In the genomic region with DNA sequence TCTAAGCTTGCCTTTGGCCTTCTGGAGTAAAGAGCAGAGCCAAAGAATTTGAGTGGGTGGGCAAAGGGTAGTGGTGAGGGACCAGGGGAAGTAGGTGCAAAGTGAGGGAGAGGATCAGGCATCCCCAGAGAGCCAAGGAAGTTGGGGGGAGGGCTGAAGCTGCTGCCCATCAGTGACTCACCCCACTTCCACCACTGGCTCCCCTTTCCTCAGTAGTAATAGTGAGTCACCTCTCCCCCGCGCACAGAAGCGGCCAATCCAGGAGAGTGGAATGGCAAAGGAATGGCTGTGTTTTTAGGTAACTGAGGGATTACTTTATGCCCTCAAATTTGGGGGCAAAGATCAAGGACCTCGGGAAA, we compare ENCODE assay signal across 7 mouse cellular contexts. TPM values are rescaled to one million over a fixed set of nuclear protein-coding genes. Genes with fewer than 3 reads are reported as not detected.
DNase-seq lines count a peak whose midpoint lies in the region; ATAC-seq lines count a peak whose summit lies in the region.

No protein-coding gene starts in this region.

- 22% methylated on average over 4 of the region's 4 CpGs for WGBS in intestine, embryonic 14.5 days
- 29% methylated on average over 4 of the region's 4 CpGs for WGBS in midbrain, embryonic 14.5 days

- H3K36me3 ChIP-seq in intestine, embryonic 14.5 days (ENCODE audit: control insufficient read depth, insufficient read depth, low read length), result no peaks in the 10 kb centered on the region
- no peaks in the 10 kb centered on the region for H3K36me3 ChIP-seq in midbrain, embryonic 14.5 days (ENCODE audit: control insufficient read depth, insufficient read depth, low read length)

- peaks cover 21% of the 10 kb centered on the region for H3K4me1 ChIP-seq in intestine, embryonic 14.5 days (replicated peaks; ENCODE audit: control insufficient read depth, insufficient read depth, low read length)
- H3K4me1 ChIP-seq in midbrain, embryonic 14.5 days (ENCODE audit: control insufficient read depth, insufficient read depth, low read length), result peaks cover 18% of the 10 kb centered on the region

- peak; percentile 60 for DNase-seq in urinary bladder, postnatal 25 days (ENCODE audit: low spot score)
- DNase-seq in urinary bladder, adult 2 months (ENCODE audit: low spot score), result no peak
- DNase-seq in intestine, embryonic 14.5 days (ENCODE audit: low spot score), result no peak
- no peak for DNase-seq in midbrain, embryonic 14.5 days
- DNase-seq in thymus, postnatal 10 days (ENCODE audit: low spot score in 2 of 2), result no peak

- H3K4me3 ChIP-seq in intestine, embryonic 14.5 days (ENCODE audit: low read depth, low read length), result peak overlapping the region; percentile 70; the same call in 1 of the 2 replicates
- H3K4me3 ChIP-seq in midbrain, embryonic 14.5 days (replicated peaks; ENCODE audit: low read depth, low read length), result peak overlapping the region; percentile 69

- no peaks in the 10 kb centered on the region for H3K27me3 ChIP-seq in intestine, embryonic 14.5 days (replicated peaks; ENCODE audit: control insufficient read depth, insufficient read depth, low read length)
- H3K27me3 ChIP-seq in midbrain, embryonic 14.5 days (ENCODE audit: control insufficient read depth, insufficient read depth, low read length), result peaks cover 10% of the 10 kb centered on the region; the same call in 1 of the 2 replicates

- H3K9me3 ChIP-seq in intestine, embryonic 14.5 days (ENCODE audit: control insufficient read depth, low read length), result no peaks in the 10 kb centered on the region
- H3K9me3 ChIP-seq in midbrain, embryonic 14.5 days (ENCODE audit: control insufficient read depth, low read length), result no peaks in the 10 kb centered on the region

- H3K9ac ChIP-seq in intestine, embryonic 14.5 days (ENCODE audit: low read length), result no peak overlapping the region
- H3K9ac ChIP-seq in midbrain, embryonic 14.5 days (replicated peaks; ENCODE audit: low read length), result peak overlapping the region; percentile 79; the same call in 1 of the 2 replicates

- ATAC-seq in erythroblast, adult 5-6 weeks (replicated peaks; ENCODE audit: low FRiP score, poor library complexity, severe bottlenecking), result 0 out of 2 replicates have a peak, but pooled peaks have one; percentile 2
- no peak for ATAC-seq in intestine, embryonic 14.5 days (replicated peaks; ENCODE audit: low FRiP score, low TSS enrichment, low read depth)
- ATAC-seq in midbrain, embryonic 14.5 days (ENCODE audit: low FRiP score, low TSS enrichment), result no peak
- ATAC-seq in megakaryocyte-erythroid progenitor cell, adult 5-6 weeks (replicated peaks; ENCODE audit: low FRiP score, low TSS enrichment, poor library complexity, severe bottlenecking), result no peak

- H3K4me2 ChIP-seq in intestine, embryonic 14.5 days (ENCODE audit: low read length), result peak overlapping the region; percentile 97
- H3K4me2 ChIP-seq in midbrain, embryonic 14.5 days (ENCODE audit: low read length), result peak overlapping the region; percentile 96

- peak overlapping the region; percentile 62; the same call in 1 of the 2 replicates for H3K27ac ChIP-seq in intestine, embryonic 14.5 days (ENCODE audit: low read depth)
- peak overlapping the region; percentile 45; the same call in 1 of the 2 replicates for H3K27ac ChIP-seq in midbrain, embryonic 14.5 days (replicated peaks; ENCODE audit: low read depth, low read length)

RNA-seq across cellular contexts. Expression of a gene that starts 6.3 kb away (rescaled TPM):
- polyA plus RNA-seq in urinary bladder, adult 2 months (2012; rRNA removed), result 171 and 182 TPM in 2 replicates
- 6.9 and 9.0 TPM in 2 replicates for total RNA-seq in erythroblast, adult 5-6 weeks (2015; ENCODE audit: low replicate concordance)
- total RNA-seq in erythroblast, adult 5-6 weeks (2017; ENCODE audit: low replicate concordance), result 45.6 and 52.7 TPM in 2 replicates
- polyA plus RNA-seq in intestine, embryonic 14.5 days (2014; fragmentation: Nextera tagmentation; extraction: Ambion mirVana), result 86.0 and 96.0 TPM in 2 replicates
- polyA plus RNA-seq in midbrain, embryonic 14.5 days (2014; fragmentation: Nextera tagmentation; extraction: Ambion mirVana), result 31.0 and 34.3 TPM in 2 replicates
- 43.0 and 61.7 TPM in 2 replicates for total RNA-seq in megakaryocyte-erythroid progenitor cell, adult 5-6 weeks (2014; fragmentation: Nextera tagmentation)
- total RNA-seq in megakaryocyte-erythroid progenitor cell, adult 5-6 weeks (2017), result 49.4 and 66.7 TPM in 2 replicates

RNA-seq across cellular contexts. Expression of a gene that starts 28.7 kb away (rescaled TPM):
- polyA plus RNA-seq in urinary bladder, adult 2 months (2012; rRNA removed), result 1.7 and 1.8 TPM in 2 replicates
- 0.19 and 1.5 TPM in 2 replicates for total RNA-seq in erythroblast, adult 5-6 weeks (2015; ENCODE audit: low replicate concordance)
- total RNA-seq in erythroblast, adult 5-6 weeks (2017; ENCODE audit: low replicate concordance), result 0.34 TPM in 1 of 2 replicates, not detected in the other
- 19.8 and 23.8 TPM in 2 replicates for polyA plus RNA-seq in intestine, embryonic 14.5 days (2014; fragmentation: Nextera tagmentation; extraction: Ambion mirVana)
- 50.8 and 51.8 TPM in 2 replicates for polyA plus RNA-seq in midbrain, embryonic 14.5 days (2014; fragmentation: Nextera tagmentation; extraction: Ambion mirVana)
- total RNA-seq in megakaryocyte-erythroid progenitor cell, adult 5-6 weeks (2014; fragmentation: Nextera tagmentation), result 5.4 and 5.6 TPM in 2 replicates
- total RNA-seq in megakaryocyte-erythroid progenitor cell, adult 5-6 weeks (2017), result 3.3 and 7.8 TPM in 2 replicates

RNA-seq across cellular contexts. Expression of a gene that starts 42.5 kb away (rescaled TPM):
- polyA plus RNA-seq in urinary bladder, adult 2 months (2012; rRNA removed), result 63.2 and 63.3 TPM in 2 replicates
- 29.7 and 57.3 TPM in 2 replicates for total RNA-seq in erythroblast, adult 5-6 weeks (2015; ENCODE audit: low replicate concordance)
- 9.8 and 20.7 TPM in 2 replicates for total RNA-seq in erythroblast, adult 5-6 weeks (2017; ENCODE audit: low replicate concordance)
- polyA plus RNA-seq in intestine, embryonic 14.5 days (2014; fragmentation: Nextera tagmentation; extraction: Ambion mirVana), result 11.1 and 13.3 TPM in 2 replicates
- 28.8 and 32.1 TPM in 2 replicates for polyA plus RNA-seq in midbrain, embryonic 14.5 days (2014; fragmentation: Nextera tagmentation; extraction: Ambion mirVana)
- total RNA-seq in megakaryocyte-erythroid progenitor cell, adult 5-6 weeks (2014; fragmentation: Nextera tagmentation), result 2.6 and 4.1 TPM in 2 replicates
- total RNA-seq in megakaryocyte-erythroid progenitor cell, adult 5-6 weeks (2017), result 1.1 and 2.1 TPM in 2 replicates

RNA-seq across cellular contexts. Expression of a gene that starts 44.6 kb away (rescaled TPM):
- 135 and 174 TPM in 2 replicates for polyA plus RNA-seq in urinary bladder, adult 2 months (2012; rRNA removed)
- not detected in 2 replicates for total RNA-seq in erythroblast, adult 5-6 weeks (2015; ENCODE audit: low replicate concordance)
- not detected in 2 replicates for total RNA-seq in erythroblast, adult 5-6 weeks (2017; ENCODE audit: low replicate concordance)
- polyA plus RNA-seq in intestine, embryonic 14.5 days (2014; fragmentation: Nextera tagmentation; extraction: Ambion mirVana), result 55.6 and 56.9 TPM in 2 replicates
- not detected in 2 replicates for polyA plus RNA-seq in midbrain, embryonic 14.5 days (2014; fragmentation: Nextera tagmentation; extraction: Ambion mirVana)
- not detected in 2 replicates for total RNA-seq in megakaryocyte-erythroid progenitor cell, adult 5-6 weeks (2014; fragmentation: Nextera tagmentation)
- 0.14 TPM in 1 of 2 replicates, not detected in the other for total RNA-seq in megakaryocyte-erythroid progenitor cell, adult 5-6 weeks (2017)

RNA-seq across cellular contexts. Expression of a gene that starts 49.4 kb away (rescaled TPM):
- 124 and 134 TPM in 2 replicates for polyA plus RNA-seq in urinary bladder, adult 2 months (2012; rRNA removed)
- 4.2 and 8.6 TPM in 2 replicates for total RNA-seq in erythroblast, adult 5-6 weeks (2015; ENCODE audit: low replicate concordance)
- total RNA-seq in erythroblast, adult 5-6 weeks (2017; ENCODE audit: low replicate concordance), result 14.3 and 15.8 TPM in 2 replicates
- polyA plus RNA-seq in intestine, embryonic 14.5 days (2014; fragmentation: Nextera tagmentation; extraction: Ambion mirVana), result 98.9 and 102 TPM in 2 replicates
- 93.4 and 154 TPM in 2 replicates for polyA plus RNA-seq in midbrain, embryonic 14.5 days (2014; fragmentation: Nextera tagmentation; extraction: Ambion mirVana)
- 36.4 and 68.6 TPM in 2 replicates for total RNA-seq in megakaryocyte-erythroid progenitor cell, adult 5-6 weeks (2014; fragmentation: Nextera tagmentation)
- 57.0 and 87.8 TPM in 2 replicates for total RNA-seq in megakaryocyte-erythroid progenitor cell, adult 5-6 weeks (2017)
